Mouse (Mus musculus) gastrocnemius, adult 18-20 months (tissue): ENCODE data around the gene Pnpla6. TPM values are rescaled to one million over a fixed set of nuclear protein-coding genes. Genes with fewer than 3 reads are reported as not detected.

Experiments
- DNase-seq: peaks from one replicate; pipeline ENCODE4 v3.0.0; 2021; ENCODE audit warnings: low spot score
- total RNA-seq, 2 experiments: library from RNA; stranded (reverse); gene quantifications; 2 replicates each; pipeline ENCODE4 v1.2.3; 2021

The Pnpla6 gene
- total RNA-seq, 2 experiments from 2014 or later = 8.0 to 10.0 TPM

DNA sequence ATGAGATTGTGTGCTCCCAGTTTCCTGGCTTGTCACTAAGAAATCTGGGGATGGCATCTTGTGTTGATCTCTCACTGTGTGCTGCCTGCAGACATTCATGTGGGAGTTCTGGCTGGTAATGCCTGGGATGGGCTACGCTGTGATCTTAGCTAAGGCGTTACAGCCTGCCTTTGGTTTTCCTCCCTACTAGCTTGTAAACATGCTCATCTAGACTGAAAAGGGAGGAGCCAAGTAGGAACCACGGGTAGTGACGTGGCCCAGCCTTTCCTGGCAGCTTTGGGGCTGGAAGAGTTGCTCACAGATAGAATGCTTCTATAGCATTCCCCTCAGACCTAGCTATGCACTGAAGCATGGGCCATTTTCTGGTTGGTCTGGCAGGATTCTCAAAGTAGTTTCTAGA is 13.0 kb upstream of the Pnpla6 start:
- no peak for DNase-seq

DNA sequence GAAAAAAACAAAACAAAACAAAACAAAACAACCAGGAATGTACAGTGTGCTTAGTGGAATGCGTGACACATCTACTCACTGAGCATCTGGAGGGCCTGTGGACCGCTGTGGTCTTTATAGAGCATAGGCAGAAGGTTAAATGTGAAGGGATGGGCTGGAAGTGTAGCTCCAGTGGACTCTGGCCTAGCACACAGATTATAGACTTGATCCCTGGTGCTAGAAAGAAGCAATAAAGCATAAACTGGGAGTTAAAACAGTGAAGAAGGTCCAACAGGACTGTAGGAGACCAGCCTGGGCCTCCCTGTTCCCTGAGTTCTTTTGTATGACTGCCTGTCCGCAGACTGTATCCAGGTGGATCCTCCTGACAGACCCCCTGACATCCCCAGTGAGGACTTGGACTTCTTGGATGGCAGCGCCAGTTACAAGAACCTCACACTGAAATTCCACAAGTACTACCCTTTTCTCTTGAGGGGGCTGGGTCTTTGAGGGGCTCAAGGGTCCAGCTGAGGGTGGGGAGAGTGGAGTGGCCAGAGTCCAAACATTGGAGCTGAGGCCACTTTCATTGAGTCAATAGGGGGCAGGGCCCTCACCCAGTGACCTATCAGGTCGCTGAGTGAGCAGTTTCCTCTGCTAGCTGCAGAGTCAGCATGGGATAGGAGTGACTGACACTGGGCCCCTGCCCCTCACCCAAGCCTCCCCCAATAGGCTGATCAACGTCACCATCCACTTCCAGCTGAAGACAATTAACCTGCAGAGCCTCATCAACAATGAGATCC is 7.0 kb upstream of the Pnpla6 start:
- DNase-seq = no peak

DNA sequence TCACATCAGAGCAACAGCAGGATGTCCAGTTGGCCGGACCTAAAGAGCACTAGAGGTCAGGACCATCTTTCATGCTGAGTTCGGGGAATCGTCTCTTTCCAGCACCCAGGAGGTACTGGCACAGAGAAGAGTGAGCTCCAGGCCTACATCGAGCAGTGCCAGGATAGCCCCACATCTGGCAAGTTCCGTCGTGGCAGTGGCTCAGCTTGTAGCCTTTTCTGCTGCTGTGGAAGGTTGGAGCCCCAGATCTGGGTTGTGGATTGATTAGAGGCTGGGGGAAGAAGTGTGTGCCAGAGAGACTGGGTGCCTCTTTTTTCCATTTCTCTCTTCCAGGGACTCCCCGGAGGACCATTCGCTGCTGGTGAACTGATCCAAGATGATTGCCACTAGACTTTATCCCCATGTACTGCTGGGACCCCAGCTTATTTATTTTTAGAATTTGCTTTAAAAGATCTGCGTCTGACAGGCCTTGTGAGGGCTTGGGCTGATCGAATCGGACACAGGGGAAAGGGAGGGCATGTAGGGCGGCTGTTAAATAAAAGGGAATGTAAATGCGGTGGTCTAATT is 420 bp upstream of the Pnpla6 start:
- no peak for DNase-seq

DNA sequence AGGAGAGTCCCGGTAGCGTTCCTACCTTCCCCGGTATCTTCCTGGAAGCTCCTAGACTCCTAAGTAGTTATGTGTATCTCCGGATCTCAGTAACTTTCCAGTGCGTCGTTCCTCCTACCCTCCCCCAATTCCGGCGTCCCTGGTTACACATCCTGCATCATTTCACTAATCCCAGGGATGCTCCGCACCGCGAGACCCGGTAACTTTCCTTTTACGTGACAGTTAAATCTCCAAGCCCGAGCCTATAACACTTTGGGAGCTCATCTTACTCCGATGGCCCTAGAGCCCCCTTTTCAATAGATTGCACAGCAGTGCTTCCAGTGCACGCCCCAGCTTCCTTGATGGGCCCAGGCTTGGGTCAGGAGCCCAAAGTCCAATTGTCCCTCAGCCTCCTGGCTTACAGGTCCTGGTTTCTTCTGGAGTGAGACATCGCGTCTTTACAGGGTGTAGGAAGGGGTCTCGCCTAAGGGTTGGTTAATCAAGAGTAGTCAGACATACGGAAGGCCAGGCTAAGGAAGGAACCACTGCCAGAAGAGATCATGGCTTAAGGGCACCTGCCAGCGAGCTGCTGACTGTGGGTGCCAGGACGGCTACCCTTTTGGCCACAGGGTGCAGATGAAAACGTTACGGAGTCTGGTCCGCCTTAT is 710 bp downstream of the Pnpla6 start:
- peak; percentile 16 for DNase-seq

DNA sequence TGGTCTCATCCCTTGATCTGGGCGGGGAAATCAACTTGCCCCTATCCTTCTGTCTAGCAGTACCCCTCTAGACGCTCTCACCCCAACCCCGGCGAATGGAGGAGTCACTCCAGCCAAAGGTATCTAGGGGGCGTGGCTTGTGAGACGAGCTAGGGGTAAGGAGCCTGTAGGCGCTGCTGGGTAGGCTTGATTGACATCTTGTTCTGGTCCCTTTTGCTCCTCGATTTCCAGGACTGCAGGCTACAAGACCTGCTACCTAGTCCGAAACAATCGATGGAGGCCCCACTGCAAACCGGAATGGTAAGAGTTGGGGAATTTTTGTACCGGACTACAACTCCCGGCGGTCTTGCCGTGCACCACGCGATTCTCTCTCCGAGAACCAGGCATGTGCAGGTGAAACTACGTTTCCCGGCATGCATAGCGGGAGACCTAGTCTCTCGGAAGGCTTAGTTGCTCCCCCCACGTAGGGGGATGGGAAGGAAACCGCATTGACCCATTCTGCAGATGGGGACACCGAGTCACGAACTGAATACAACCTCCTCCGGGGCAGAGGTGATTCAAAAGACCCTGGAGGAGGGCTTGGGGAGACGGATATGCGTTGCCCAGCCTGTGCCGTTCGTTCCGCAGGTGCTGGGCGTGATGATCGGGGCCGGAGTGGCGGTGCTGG is 1.4 kb downstream of the Pnpla6 start:
- peak; percentile 95 for DNase-seq

DNA sequence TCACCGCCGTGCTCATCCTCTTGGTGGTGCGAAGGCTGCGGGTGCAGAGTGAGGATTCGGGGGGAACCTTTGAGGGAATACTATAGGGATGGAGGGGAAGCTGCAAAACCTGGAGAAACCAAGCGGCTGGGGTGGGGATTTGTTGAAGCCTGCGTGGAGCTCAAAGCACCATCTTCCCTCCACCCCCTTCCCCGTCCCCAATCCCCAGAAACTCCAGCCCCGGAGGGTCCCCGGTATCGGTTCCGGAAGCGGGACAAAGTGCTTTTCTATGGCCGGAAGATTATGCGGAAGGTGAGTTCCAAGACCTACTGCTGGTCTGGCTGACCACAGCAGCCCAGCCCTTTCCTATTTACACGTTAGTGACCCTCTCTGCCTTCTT is 1.9 kb downstream of the Pnpla6 start:
- DNase-seq = no peak

DNA sequence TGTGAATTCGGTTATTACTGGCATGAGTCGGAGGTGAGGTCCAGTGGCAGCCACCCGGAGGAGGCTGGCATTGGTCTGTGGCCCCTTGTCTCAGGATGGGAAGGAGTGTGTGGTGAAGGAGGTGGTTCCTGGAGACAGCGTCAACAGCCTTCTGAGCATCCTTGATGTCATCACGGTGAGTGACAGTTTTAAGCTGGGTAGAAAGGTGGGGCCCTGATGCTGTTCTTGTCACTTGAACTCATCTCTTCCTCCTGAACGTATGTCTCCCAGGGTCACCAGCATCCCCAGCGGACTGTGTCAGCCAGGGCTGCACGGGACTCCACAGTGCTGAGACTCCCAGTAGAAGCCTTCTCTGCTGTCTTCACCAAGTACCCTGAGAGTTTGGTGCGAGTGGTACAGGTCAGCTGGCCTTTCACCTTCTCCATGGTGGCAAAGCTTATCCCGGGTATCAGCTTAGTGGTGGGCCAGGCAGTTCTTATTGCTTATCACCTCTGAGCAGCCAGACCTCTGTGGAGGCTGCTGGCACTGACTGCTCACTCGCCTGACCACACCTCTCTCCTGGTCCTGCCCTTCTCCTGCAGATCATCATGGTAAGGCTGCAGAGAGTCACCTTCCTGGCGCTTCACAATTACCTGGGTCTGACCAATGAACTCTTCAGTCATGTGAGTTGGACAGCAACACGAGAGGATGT is 7.0 kb downstream of the Pnpla6 start:
- DNase-seq = no peak

DNA sequence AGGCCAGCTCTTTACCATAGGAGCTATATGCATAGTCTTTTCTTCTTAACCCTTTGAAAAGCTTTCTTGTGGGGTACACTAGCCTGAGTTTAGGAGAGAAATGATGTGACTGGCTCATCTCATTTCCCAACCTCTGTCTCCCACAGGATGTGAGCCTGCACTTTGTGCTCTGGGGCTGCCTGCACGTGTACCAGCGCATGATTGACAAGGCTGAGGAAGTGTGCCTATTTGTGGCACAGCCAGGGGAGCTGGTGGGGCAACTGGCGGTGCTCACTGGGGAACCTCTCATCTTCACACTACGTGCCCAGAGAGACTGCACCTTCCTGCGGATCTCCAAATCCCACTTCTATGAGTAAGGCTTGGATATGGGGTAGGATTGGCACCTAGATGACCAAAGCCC is 15.6 kb downstream of the Pnpla6 start:
- DNase-seq = no peak

DNA sequence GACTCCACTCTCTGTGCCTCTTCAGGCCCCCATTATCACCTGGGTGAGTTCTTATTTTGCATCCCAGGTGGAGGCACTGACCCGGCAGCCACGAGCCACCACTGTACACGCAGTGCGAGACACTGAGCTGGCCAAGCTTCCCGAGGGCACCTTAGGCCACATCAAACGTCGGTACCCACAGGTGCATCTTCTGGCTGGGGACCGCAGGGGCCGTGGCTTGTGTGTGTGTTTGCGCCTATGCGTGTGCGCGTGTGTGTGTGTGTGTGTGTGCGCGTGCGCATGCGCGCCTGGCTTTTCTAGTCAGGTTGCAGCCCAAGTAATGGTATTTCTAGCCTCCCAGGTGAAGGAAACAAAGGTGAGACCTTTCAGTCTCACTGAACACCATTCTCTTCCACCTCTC is 16.8 kb downstream of the Pnpla6 start:
- DNase-seq = no peak

DNA sequence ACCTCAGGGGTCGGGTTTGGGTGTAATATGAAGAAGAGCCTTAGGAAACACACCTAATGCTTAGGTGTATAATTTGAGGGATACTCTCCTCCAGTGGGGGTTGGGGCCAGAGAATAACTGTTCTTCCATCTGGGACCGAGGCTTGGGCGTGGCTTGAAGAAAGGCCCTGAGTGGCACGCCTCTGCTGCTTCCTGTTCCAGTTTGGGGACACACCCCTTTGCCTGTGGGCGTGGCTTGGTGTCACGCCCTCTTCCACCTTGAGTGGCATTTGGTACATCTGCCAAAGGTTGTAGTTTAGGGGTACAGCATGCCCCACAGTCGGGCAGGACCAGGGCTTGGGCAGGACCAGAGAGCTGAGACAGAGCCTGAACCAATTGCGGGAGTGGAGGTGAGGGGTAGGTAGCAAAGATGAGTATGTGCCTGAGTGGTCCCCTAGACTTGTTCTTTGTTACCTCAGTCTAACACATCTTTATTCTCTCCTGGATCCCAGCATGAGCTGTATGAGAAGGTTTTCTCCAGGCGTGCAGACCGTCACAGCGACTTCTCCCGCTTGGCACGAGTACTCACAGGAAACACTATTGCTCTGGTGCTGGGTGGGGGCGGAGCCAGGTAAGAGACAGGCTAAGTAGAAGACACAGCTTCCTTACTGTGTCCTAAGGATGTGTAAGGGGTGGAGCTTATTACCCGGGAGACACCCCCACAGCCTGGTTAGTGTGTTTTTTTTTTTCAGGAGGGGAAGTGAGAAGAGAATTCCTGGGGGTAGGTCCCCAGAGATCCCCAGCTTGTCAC is 21.1 kb downstream of the Pnpla6 start:
- DNase-seq = no peak

DNA sequence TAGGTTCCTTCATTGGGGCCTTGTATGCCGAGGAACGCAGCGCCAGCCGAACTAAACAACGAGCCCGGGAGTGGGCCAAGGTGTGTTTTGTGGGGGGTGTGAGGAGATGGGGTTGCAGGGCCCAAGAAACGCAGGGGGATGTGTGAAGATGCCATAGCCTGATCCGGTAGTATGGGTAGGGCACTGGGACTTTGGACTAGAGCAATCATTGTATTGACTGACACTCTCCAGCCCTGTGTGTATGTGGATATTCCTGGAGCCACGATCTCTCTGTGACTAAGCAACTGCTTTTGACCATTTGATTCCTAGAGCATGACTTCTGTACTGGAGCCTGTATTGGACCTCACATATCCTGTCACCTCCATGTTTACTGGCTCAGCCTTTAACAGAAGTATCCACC is 21.8 kb downstream of the Pnpla6 start:
- DNase-seq = no peak

DNA sequence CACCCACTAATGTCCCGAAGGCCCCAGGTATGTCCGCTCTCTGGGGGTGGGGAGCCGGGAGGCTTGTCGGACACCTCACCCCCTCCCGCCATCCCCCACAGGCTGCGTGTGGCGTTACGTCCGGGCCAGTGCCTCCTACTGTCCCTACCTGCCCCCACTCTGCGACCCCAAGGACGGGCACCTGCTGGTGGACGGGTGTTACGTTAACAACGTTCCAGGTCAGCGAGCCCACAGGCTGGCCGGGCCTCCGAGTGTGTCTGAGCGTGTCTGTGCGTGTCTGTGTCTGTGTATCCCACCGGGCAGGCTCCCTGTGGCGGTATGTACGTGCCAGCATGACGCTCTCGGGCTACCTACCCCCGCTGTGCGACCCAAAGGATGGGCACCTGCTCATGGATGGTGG is 22.5 kb downstream of the Pnpla6 start:
- no peak for DNase-seq

DNA sequence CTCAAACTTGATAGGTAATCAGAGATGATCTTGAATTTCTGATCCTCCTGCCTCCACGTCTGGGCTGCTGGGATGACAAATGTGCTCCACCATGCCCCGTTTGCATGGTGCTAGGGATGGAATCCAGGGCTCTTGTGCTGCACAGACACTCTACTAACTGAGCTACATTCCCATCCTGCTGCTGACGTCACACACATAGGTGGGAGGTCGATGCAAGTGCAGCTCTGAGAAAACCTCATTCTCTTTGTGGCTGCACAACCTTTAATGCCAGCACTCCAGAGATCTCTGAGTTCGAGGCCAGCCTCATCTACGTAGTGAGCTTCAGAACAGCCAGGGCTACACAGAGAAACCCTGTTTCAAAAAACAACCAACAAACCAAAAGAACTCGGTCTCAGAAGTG is 24.0 kb downstream of the Pnpla6 start:
- no peak for DNase-seq

DNA sequence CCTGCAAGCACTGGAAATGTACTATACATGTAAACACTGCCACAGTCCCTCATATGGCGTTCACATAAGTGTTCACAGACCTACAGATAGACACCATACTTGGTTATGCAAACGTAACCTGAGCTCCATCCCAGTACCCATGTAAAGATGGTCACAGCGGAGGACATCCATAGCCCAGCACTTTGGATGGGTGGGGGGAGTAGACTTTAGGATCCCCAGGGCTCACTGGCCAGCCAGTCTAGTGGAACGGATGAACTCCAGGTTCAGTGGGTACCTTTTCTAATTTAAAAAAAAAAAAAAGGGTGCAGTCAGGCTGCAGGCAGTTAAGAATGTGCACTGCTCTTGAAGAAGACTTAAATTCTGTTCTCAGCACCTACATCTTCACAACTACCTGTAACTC is 24.9 kb downstream of the Pnpla6 start:
- no peak for DNase-seq

DNA sequence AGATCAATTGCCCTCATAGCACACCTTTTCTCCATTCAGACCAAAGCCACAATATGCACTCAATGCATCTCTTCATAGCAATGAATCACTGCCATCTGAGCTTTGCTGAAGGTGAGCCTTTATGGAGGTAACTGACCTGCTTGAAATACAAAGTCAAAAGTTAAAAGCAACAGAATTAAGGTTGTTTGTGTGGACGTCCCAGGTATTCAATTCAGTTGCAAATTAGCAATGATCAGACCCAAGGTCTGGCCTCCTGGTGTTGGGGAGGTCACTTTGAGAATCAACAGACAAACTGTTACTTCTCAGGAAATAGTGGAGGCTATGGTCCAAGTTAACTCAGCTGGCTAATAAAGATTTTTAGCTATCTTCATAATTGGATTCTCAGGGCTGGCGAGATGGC is 31.3 kb downstream of the Pnpla6 start:
- no peak for DNase-seq

DNA sequence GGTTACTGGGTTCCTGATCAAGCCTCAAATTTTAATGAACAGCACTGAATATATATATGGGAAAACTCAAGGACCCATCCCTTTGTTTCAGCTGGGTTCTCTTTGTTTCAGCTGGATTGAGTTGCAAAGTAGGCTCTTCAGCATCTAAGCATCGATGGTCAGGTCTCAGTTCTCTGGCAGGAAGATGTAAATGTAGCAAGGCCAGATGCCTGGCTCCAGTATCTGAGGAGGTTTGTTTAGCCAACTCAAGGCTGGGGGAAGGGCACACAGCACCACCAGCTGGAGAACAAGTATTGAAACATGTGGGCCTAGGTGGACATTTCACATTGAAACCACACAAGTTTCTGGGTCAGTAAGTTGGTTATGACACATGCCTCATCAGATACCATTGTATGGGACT is 37.1 kb downstream of the Pnpla6 start:
- no peak for DNase-seq

DNA sequence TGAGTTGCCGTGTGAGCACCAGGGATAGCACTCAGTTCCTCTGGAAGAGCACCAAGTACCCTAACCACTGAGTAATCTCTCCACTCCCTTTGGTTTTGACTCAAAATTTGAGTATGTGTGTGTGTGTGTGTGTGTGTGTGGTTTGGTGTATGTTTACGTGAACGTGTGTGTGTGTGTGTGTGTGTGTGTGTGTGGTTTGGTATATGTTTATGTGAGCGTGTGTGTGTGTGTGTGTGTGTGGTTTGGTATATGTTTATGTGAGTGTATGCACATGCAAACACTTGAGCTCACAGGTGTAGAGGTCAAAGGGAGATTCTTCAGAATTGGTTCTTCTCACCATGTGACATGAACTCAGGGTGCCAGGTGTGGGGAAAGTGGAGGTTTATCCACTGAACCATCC is 40.9 kb downstream of the Pnpla6 start:
- no peak for DNase-seq

DNA sequence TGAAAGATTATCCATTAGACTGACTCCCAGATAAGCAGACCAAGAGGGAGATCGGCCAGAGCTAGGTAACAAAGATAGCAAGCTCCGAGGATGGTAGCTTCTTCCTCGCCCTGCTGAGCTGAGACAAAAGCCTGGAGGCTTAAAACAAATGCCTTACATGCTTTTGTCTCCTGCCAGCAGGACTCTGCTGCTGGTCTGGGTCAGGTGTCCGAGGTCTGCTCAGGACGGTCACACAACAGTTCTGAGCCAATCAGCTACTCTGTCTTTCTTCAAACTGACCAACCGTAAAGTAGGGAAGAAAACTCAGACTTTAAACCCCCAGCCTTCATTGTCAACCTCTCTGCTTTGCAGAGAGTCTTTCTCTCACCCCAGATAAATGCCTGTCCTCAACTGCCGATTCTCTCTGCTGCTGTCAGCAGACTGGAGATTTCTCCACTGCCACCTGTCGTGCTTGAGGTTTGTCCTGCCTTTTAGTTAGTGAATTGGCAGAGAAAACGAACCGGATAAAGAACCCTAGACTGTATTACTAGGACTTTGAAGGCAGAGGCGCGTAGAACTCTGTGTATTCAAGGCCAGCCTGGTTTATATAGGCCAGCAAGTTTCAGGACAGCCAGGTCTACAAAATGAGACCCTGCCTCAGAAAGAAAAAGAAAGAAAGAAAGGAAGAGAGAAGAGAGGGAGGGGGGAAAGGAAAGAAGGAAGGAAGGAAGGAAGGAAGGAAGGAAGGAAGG is 52.6 kb downstream of the Pnpla6 start, which contains the start of gene C330021F23Rik:
Gene C330021F23Rik, plus strand, starts transcription at position 350 of the 731 bp plus-strand sequence.
- no peak for DNase-seq

DNA sequence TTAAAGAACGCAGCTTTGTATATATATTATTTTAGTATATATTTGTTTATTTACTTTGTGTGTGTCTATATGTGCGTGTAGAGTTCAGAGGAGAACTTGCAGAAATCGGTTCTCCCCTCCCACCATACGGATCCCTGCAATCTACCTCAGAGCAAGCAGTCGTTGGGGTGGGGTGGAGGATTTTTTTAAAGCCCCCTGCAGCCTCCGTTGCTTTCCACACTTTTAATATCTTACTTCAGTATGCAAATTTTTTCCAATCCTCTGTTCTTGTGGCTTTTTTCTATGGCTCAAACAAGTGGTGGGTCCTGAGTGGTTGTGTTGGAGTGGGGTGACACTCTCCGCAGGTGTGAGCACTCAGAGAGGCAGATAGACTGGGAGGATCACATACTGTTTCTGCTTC is 53.2 kb downstream of the Pnpla6 start:
- DNase-seq = no peak

DNA sequence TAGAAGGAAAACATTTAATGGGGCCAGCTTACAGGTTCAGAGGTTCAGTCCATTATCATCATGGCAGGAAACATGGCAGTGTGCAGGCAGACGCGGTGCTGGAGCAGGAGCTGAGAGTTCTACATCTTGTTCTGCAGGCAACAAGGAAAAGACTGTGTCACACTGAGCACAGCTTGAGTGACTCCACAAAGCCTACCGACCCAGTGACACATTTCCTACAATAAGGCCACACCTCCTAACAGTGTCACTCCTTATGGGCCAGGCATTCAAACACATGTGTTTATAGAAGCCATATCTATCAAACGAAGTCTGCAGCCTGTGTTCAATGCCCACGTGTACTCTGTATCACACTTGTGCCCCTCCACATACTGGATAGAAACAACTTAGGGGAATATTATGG is 54.6 kb downstream of the Pnpla6 start:
- DNase-seq = no peak
